Mouse (Mus musculus): ENCODE data around the gene Ppp3ca.

The Ppp3ca gene

DNA sequence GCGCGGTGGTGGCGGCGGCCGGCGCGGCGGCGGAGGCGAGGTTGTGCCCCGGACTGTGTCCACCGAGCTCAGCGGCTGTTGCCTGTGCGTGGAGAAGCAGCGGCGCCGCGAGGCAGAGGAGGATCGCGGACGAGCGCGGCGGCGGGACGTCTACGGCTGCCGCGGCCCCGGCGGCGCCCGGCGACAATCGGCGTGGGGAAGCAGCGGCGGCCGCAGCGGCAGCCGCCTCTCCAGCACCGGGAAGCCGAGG is at the start of gene Ppp3ca:
Gene Ppp3ca (plus strand): TSS at position 15 of the 250 bp plus-strand sequence.
- no peak for DNase-seq (ENCODE audit: low read depth, low spot score)

DNA sequence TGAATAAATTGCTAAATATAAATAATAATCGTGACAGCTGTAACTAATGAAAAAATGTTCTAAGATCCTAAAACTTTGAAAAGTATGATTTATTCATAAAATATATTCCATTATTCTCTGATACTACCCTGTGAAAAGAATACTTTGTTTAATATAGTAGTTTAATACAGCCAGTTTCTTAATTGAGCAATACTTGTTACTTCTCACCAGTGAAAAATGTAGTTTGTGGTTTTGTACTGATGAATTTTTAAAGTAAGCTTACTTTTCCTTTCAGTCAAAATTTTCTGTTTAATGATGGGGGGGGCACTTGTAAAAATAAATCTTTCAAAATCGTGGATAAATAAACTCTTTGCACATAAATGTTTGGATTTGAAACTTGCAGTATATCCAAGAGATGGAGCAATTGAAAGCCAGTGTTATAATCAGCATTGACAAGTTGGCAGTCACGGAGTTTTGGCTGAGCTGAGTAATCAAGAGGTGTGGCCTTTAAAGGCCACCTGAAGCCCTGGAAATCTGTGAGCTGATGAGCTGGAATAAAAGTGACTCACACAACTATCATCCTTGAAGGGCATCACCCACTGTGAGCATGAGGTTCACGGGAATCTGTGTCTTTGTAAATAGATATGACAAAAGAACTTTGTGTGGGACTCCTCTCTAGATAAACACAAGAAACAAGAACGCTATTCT is 29.2 kb upstream of the Ppp3ca start:
- DNase-seq (ENCODE audit: low read depth, low spot score) = no peak

DNA sequence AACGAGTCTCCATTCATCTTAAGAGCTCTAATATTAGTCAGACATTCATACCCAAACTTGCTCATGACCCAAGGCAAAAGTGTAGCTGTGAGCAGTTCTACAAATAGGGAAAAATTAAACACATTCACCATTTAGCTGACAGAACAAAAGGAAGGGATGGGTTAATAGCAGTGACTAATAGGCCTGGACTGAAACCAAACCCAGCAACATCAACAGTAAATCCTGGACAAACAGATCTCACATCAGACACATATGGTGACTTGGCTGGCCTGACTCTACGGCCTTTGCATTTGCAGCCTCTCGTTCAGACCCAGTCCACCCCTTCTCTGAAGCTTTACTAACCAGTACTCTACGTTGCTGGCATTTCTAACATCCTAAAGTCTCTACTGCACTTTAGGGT is 19.0 kb upstream of the Ppp3ca start:
- DNase-seq (ENCODE audit: low read depth, low spot score) = no peak

DNA sequence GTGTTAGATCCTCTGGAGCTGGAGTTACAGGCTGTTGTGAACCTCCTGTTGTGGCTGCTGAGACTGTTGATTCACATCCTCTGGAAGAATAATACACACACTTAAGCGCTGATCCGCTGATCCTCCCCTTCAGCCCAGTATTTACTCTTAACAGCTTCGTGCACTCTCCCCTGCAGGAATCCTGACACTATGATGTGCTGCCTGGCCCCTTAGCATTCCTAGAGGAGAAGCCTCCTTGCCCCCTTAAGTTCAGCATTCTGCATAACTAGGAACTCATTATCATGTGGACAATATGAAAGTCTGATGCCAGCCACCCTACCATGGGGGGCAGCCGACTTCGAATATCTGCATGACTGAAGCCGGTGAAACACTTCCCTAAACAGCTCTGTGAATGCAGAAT is 18.4 kb upstream of the Ppp3ca start:
- DNase-seq (ENCODE audit: low read depth, low spot score) = no peak

DNA sequence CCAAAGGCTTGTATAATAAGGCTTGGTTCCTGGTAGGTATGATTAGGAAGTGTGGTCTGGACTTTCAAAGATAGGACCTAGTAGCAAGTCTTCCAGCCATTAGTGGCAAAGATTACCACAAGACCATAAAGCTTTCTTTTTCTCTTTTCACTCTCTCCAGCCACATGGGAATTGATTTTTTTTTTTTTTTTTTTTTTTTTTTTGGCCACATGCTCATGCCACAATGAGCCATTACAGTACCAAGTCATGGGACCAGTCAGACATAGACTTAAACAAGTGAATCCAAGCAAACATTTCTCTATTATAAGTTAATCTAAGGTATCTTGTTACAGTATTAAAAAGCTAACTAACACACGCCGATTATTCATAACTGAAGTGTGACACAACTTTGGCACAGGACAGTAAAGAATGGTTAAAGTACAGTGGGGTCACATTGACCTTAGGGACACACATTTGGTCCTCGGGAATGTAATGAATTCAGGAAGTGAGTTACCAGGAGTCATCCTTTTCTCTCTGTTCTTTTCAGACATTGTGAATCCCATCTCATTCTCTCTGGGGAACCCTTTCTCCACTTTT is 13.4 kb upstream of the Ppp3ca start:
- no peak for DNase-seq (ENCODE audit: low read depth, low spot score)

DNA sequence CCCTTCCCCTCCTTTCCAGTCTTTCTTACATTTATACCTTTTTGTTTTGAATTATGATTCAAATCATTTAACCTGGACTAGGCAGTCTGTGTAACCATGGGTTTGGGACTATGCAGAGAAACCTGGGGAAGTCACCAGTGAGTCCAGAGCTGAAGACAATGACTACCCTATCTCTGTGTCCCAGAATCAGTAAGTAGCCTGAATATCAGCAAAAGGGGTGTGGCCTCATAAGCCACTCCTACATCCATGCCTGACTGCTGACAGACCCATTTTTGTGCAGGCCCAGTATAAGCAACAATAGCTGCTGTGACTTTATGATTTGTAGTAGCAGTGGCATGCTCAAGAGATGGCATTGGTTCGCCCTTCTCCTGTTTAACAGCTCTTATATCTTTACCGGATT is 11.2 kb upstream of the Ppp3ca start:
- no peak for DNase-seq (ENCODE audit: low read depth, low spot score)

DNA sequence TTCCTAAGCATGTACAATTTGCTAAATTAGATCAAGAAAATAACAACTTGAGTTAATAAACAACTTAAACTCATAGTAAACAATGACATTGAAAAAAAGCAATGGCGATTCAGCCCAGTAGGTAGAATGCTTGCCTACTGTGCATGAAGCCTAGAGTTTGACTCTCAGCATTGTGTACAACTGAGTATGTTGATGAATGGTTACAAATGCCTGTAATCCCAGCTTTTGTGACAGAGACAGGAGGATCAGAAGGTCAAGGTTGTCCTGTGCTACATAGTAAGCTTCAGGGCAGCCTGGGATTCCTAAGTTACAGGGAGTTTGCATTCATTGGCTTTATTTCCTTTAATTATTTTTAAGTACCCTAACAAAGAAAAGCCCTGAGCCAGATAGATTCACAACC is 4.8 kb upstream of the Ppp3ca start:
- peak; percentile 68 for DNase-seq (ENCODE audit: low read depth, low spot score)

DNA sequence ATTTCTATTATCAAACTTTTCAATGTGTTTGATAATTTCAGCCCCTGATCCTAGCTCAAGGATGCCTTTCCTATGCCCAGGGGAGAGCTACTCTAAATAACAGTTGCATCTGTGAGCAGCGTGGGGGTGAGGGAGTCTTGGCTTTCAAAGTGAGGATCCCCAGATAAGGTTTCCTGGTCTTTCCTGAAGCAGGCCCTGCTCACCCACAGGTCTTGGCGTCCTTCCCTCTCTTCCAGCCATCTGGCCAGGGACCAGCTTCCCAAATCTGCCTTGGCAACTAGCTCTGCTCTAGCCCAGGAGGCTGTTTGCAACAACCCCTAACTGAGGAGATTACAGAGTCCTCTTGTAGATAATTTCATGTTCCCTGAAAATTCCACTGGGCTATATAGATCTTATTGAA is 1.9 kb upstream of the Ppp3ca start:
- no peak for DNase-seq (ENCODE audit: low read depth, low spot score)

DNA sequence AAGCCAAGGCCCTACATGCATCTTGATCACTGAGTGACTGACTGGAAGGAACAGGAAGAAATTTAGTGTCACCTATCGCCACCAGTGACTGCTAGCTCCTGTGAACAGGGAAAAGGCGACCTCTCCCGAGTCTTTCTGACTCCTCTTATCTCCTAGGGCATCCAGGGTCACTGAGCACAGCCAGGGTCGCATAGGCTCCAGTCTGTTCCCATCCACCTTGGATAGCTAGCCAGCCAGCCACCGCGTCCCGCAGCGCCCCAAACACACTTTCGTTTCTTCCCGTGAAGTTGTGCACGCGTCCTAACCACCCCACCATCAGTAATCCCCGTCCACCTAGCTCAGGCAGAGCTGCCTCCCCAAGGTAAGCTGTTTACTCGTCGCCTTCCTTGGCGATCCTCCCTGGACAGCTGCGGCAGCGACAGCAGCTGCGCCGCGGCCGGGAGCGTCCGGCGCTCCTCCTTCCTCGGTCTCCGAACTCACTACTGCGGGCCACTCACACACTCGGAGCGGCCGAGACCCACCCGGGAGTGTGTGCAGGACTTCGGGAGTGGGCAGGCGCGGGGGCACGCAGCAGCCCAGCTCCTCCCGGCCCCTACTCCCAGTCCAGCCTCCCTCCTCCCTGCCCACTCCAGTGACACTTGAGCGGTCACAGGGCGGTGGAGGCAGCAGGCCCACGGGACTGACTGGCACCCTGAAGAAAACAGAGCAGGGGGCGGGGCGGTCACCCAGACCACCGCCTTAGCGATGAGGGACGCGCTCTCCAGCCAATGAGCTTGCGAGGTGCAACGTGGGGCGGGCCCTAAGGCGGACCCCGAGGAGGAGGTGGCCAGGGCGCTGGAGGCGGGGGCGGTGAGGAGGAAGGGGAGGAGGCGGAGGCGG is 454 bp upstream of the Ppp3ca start:
- peak; percentile 96 for DNase-seq (ENCODE audit: low read depth, low spot score)

DNA sequence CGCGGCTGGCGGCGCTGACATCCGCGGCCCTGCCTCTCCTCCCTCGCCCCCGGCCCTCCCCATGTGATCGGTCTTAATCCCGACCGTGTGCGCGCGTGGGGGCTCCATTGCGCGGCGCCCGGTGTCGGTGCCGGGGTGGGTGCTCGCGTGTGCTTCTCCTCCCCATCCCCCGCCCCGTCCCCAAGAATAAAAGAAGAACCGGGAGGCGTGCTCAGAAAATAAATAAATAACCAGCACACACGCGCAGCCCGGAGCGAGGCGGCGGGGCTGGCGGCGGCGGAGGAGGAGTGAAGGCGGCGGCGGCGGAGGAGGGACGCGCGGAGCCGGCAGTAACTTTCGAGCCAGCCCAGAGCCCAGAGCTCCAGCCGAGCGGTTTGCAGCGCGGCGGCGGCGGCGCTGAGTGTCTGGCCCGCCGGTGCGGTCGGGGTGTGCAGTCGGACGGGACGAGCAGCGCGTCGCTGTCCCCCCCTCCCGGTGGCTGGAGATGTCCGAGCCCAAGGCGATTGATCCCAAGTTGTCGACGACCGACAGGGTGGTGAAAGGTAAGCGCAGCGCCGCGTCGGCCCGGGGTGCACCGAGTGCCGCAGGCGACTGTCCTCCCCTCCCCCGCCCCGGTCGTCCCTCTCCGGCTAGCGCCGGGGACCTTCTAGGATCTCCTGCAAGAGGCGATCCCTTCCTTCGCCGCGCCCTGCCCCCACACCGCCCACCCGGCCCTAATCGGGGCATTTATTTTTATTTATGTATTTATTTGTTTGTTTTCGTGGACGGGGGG is 622 bp downstream of the Ppp3ca start:
- peak; percentile 22 for DNase-seq (ENCODE audit: low read depth, low spot score)

DNA sequence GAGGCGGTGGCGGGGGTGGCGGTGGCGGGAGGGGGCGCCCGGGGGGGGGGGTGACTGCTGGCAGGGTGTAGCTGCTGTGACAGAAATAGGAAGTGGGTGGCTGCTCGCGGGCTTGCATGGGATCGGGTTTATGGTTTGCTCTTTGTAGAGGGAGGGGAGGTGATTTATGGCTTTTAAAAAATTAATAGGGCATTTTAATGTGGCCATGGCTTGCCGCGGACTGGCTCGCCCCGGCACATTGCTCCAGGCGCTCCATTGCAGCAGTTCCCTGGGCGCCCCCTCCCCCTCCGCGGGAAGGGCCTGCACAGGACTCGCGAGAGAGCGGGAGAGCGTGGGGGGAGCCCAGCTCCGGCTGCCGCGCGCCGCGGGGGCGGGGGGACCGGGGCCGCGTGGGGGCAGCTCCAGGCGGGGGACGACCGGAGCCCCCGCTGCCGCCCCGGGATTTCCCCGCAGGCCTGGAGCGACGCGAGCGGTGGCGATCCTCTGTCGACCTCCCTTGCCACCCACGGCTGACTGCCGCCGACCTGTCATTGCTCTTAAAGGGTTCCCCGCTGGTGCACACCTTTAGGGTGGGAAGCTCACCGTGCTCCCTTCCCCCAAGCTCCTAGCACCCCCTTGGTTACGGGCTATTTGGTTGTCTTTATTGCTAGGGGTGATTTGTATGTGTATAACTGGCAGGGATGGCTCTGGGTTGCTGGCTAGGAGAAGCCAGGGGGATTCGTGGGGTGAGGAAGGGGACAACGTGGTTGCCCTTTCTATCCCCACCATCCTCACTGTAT is 1.4 kb downstream of the Ppp3ca start:
- peak; percentile 49 for DNase-seq (ENCODE audit: low read depth, low spot score)

DNA sequence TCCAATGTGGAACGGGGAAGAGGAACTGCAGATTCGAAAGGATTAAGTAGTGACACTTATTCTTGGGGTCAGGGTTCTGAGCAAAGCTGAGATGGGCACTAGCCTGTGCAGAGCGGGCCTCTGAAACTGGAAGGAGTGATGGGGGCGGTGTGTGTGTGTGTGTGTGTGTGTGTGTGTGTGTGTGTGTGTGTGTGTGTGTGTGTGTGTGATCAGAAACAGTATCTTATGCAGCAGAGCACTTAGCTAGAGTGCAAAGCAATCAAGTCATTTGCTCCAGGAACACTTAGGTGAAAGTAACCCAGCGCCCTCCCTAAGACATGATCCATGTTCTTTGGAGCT is 2.0 kb downstream of the Ppp3ca start:
- no peak for DNase-seq (ENCODE audit: low read depth, low spot score)

DNA sequence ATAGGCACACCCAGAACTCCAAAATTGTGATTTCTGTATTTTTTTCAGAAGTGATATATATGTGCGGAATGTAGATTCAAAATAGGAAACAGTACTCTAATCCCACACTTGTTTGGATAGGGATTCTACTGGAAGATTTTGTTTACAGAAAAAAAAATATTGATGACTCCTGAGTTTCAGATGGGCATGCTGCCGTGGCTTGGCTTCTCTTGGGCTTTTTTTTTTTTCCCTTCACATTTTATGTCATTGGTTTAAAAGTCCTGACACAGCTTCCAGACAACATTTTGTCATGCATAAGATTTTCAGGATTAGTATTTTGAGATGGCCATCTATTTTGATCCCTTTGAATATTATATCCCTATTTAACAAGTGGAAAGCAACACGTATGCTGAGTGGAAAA is 2.9 kb downstream of the Ppp3ca start:
- DNase-seq (ENCODE audit: low read depth, low spot score) = no peak

DNA sequence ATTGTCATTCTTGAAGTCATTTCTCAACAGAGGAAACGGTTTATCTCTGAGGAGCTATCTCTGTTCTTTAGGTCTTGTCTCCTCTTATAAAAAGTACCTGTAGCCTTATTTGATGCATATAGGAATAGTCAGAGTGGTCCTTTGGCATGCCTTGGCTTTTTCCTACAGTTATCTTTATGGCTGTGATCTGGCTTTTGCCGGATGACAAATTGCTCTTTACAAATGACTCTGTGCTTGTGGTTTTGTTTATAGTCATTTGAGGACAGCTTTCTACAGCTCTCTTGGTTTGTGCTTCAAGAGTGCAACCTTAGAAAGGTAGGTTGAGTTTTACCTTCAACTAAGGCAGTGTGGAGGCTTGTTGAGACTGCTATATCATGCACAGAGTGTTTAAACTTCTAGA is 3.4 kb downstream of the Ppp3ca start:
- DNase-seq (ENCODE audit: low read depth, low spot score) = no peak

DNA sequence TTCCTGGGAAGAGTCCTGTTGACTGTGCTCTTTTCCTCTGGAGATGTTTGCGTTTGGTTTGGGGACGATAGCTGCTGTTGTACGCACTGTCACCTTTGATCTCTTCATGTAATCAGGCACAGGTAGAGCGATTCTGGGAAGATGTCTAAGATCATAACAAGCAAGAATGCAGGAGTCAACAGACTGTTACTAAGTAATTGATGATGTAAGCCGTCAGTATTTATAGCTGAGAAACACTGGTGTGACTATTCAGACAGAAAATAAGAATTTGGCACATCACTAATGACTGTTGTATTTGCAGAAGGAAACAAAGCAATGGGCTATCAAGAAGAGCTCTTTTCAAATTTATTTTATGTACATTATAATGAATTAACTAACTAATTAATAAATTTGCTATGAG is 4.6 kb downstream of the Ppp3ca start:
- no peak for DNase-seq (ENCODE audit: low read depth, low spot score)

DNA sequence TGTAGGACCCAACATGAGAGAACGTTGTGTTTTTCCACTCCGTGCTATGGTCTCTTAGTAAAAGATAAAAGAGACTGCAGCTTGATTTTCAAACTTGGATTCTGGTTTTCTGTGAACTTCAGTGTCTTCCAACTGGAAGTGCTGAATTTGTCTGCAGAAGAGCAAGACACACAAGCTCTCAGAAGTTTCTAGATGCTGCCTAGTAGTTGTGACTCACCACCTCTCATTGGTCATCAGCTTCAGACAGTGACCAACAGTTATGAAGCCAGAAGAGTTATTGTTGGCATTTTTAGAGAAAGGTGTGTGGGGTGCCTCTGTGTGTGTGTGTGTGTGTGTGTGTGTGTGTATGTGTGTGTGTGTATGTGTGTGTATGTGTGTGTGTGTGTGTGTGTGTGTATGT is 7.1 kb downstream of the Ppp3ca start:
- DNase-seq (ENCODE audit: low read depth, low spot score) = no peak

DNA sequence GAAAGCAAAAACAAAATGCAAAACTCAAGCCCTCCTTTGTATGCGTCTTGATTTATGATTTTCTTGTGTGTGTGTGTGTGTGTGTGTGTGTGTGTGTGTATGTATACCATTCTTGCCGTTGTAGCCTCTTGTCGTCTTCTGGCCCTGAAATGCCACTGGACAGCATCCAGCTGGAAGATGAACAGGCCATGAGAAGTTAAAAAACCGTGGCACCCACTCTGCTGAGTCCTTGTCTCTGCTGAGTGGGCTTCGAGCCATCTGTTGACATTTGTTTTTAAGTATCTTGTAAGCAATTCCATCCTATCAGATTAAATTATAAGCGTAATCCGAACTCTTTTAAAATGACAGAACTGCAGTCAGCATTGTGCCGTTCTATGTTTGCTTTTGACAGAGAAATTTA is 8.5 kb downstream of the Ppp3ca start:
- no peak for DNase-seq (ENCODE audit: low read depth, low spot score)

DNA sequence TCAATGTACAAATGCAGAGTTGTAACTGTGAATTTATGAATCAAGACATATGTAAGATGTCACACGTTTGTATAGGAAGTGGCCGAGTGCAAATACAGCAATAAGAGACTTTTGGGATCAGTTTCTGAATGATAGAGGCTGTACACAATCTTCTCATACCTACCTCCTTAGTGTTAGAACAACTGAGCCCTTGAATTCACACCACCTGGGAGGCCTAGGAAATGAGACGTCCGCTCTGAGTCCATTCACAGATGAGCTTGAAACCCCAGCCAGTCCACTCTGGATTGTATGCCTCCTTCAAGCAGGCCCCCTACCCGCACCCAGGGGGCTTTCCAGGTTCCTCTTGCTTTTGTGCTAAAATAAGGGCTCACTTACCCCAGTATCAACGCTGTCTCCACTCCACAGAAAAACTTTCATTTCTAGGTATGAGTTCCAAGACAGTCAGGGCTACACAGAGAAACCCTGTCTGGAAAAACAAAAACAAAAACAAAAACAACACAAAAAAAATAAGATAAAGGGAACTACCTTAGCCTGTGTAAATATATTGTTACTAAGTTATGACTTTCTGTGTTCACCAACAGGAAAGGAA is 10.1 kb downstream of the Ppp3ca start:
- no peak for DNase-seq (ENCODE audit: low read depth, low spot score)

DNA sequence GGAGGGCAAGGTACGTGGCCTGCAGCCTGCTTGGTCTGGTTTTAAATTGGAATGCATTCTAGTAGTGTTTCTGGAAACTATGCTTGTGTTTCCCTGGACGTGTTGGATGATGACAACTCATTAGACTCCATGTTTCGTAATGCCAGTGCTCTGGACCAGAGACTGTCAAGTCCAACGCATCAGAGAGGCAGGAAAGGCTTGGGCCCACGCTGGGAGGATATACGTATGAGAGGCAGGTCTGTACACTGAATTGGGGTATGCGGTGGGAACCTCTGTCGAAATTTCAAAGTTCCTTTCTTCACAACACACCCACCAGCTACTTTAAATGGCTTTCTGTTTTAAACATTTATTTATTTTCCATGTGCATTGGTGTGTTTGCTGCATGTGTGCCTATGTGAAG is 12.3 kb downstream of the Ppp3ca start:
- DNase-seq (ENCODE audit: low read depth, low spot score) = no peak

DNA sequence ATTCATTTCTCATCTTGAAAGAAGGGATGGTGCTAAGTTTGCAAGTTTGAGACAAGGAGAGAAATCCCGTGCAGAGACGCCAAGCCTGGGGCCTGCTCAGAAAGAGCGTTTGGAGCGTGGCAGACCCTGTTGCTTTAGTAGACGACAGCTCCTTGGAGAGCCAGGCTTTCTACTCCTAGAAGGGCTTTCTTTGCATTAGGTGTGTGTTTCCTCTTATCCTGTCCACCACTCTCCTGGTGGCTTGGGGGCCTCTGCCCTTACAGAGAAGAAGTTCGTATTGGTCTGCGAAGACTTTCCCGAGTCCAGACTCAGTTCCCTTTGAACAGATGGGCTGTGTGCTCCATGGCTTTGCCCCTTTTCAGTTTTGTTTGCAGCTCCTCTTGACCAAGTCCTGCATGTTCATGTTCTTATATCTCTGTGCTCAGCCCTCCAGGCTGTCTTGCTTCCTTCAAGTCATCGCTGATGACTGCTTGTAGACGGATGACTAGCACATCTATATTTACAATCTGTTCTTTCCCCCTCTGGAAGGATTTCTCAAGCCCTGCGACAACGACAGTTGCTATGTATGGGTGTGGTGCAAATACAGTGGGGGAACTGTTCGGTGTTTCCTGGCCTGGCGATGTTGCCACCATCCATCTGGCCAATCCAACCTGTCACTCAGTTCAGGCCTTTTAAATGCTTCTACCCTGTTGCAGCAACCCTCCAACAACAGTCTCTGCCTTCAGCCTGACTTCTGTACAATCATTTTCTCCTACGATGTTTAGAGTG is 14.5 kb downstream of the Ppp3ca start:
- no peak for DNase-seq (ENCODE audit: low read depth, low spot score)

DNA sequence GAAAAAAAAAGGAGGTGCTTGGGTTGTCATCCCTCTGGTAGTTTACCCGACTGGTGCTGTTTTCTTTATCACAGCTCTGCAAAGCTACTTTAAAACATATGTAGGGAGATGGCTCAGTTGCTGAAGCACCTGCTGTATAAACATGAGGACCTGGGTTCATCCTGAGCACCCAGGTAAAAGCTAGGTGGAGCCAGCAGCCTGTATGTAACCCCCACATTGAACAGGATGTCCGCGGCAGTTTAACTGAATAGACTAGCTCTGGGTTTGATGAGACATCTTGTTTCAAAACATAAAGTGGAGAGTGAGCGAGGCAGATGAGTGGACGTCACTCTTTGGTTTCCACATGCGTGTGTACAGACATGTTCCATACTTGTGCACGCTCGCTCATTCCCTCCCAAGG is 16.5 kb downstream of the Ppp3ca start:
- no peak for DNase-seq (ENCODE audit: low read depth, low spot score)
